Mouse (Mus musculus): ENCODE measurements around the gene 1700017B05Rik. TPM values are rescaled to one million over a fixed set of nuclear protein-coding genes. Genes with fewer than 3 reads are reported as not detected.
"Not testable (repeated sequence)": the region's sequence is repeated elsewhere in the genome, so short reads cannot be mapped to it uniquely, and the experiment has no call there.

The 1700017B05Rik gene
- polyA plus RNA-seq, 1 experiment from 2014 or later: 3.0 TPM

DNA sequence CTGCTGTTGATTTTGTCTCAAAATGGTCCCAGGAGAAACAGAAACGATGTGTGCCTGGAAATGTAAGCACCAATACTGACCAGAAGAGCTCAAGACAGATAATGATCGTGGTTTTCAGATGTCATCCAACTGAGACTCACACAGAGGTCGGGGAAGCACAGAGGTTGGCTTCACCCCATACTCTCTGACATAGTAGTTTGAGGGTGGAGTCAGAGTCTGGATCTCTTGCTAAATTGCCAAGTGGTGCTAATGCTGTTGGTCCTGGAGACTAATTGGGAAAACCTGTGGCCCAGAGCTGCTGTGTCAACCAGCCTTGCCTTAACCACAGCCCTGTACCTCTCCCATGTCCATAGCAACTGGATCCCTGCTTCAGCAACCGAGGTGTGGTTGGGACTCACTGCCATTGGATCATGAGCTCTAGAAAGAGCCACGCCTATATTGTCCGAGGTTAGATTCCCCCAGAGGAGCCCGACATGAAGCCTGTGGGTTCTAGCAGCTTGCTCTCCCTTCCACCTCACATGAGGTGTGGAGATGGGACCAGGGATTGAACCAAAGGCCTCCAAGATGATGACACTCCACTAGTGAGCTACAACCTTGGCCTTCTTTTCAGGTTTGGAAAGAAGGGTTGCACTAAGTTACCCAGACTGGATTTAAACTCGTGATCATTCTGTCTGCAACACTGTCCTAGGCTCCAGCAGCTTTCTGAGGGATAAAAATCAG is 30.7 kb downstream of the 1700017B05Rik start:
- Histone ChIP-seq H3K4me2 (ENCODE audit: low read depth, low read length) (no peak overlapping the region), H3K27ac (ENCODE audit: low read depth, low read length) (no peak overlapping the region), H3K4me1 (ENCODE audit: control insufficient read depth, insufficient read depth, low read length) (no peaks in the 10 kb centered on the region), H3K9me3 (ENCODE audit: control insufficient read depth, low read length) (no peaks in the 10 kb centered on the region), H3K36me3 (ENCODE audit: control insufficient read depth, insufficient read depth, low read length) (no peaks in the 10 kb centered on the region), H3K9ac (replicated peaks; ENCODE audit: low read depth, low read length) (no peak overlapping the region), H3K27me3 (ENCODE audit: control insufficient read depth, insufficient read depth, low read length) (no peaks in the 10 kb centered on the region), H3K4me3 (ENCODE audit: low read depth, low read length) (no peak overlapping the region)
- ATAC-seq (ENCODE audit: low read depth): no peak
- 79% methylated on average over 8 of the region's 8 CpGs for WGBS

DNA sequence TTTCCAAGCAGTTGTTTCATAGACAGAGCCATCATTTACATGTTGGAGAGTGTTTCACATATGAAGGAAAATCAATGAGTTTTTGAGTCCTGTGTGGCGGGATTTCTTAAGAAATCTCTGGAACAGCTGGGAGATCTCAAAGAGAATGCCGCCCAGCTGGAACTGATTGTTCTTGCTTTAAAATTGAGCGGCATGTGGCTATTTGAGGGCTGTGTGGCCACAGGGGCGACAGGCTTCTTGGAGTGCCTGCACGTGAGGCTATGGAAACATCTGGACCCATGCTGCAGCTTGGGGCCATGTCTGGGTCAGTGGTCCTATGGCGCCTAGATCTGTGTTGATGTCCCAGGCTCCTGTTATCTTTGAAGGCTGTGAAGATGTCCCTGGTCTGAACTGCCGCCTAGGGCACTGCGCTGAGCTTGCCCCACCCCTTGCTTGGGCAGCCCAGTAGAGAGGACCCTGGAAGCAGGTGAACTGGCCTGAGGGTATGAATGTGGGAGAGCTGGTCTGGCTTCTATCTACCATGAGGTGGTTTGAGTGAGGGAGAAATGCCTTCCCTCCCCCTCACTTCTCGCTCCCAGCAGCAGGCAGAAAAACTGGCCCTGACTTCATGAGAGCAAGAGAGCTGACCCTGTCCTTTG is 32.1 kb downstream of the 1700017B05Rik start:
- Histone ChIP-seq H3K27me3 (ENCODE audit: control insufficient read depth, insufficient read depth, low read length) (no peaks in the 10 kb centered on the region), H3K27ac (ENCODE audit: low read depth, low read length) (no peak overlapping the region), H3K9me3 (ENCODE audit: control insufficient read depth, low read length) (no peaks in the 10 kb centered on the region), H3K4me2 (ENCODE audit: low read depth, low read length) (no peak overlapping the region), H3K36me3 (ENCODE audit: control insufficient read depth, insufficient read depth, low read length) (no peaks in the 10 kb centered on the region), H3K9ac (replicated peaks; ENCODE audit: low read depth, low read length) (no peak overlapping the region), H3K4me3 (ENCODE audit: low read depth, low read length) (no peak overlapping the region), H3K4me1 (ENCODE audit: control insufficient read depth, insufficient read depth, low read length) (no peaks in the 10 kb centered on the region)
- ATAC-seq (ENCODE audit: low read depth): no peak
- WGBS: 73% methylated on average over 9 of the region's 9 CpGs

DNA sequence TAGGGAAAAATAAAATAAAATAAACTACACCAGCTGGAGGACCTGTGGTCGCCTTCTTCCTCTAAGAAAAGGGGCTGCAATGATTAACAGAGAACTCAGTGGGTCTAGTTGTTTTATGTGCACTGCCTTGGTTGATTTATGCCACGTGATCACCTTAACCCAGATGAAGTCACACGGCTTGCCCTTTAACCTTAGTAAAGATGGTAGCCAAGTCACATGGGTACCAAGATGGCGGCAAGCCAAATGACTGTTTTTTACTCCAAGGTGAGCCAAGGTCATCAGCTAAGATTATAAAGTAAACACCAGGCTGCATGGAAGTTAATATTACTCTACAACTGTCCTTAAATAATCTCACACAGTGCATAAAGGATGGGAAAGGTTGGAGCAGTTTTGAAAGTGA is 32.7 kb downstream of the 1700017B05Rik start:
- Histone ChIP-seq H3K4me1 (ENCODE audit: control insufficient read depth, insufficient read depth, low read length) (no peaks in the 10 kb centered on the region), H3K36me3 (ENCODE audit: control insufficient read depth, insufficient read depth, low read length) (no peaks in the 10 kb centered on the region), H3K27me3 (ENCODE audit: control insufficient read depth, insufficient read depth, low read length) (no peaks in the 10 kb centered on the region), H3K9me3 (ENCODE audit: control insufficient read depth, low read length) (no peaks in the 10 kb centered on the region), H3K4me2 (ENCODE audit: low read depth, low read length) (no peak overlapping the region), H3K4me3 (ENCODE audit: low read depth, low read length) (no peak overlapping the region), H3K9ac (replicated peaks; ENCODE audit: low read depth, low read length) (no peak overlapping the region), H3K27ac (ENCODE audit: low read depth, low read length) (no peak overlapping the region)
- no peak for ATAC-seq (ENCODE audit: low read depth)
- WGBS: 78% methylated on average over 4 of the region's 4 CpGs

DNA sequence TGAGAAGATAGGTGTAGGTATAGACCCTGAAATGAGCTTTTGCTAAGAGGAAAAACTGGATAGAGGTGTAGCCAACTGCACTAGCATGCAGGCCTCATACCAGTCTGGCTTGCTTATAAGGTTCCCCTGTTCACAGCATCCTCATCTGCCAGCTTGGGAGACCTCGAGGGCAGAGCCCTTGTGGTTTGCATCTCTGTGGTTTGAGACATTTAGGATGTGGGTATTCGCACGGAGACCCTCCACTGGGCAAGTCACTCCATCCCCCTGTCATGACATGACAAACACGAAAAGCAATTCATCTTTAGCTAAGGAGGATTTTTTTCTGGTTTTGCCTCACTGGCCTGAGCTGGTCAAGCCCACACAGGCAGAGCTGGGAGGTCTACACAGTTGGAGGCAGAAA is 34.2 kb downstream of the 1700017B05Rik start:
- no peaks in the 10 kb centered on the region for H3K9me3 ChIP-seq (ENCODE audit: control insufficient read depth, low read length)
- H3K4me1 ChIP-seq (ENCODE audit: control insufficient read depth, insufficient read depth, low read length): no peaks in the 10 kb centered on the region
- H3K4me3 ChIP-seq (ENCODE audit: low read depth, low read length): no peak overlapping the region
- H3K4me2 ChIP-seq (ENCODE audit: low read depth, low read length): no peak overlapping the region
- WGBS: 82% methylated on average over 4 of the region's 4 CpGs
- ATAC-seq (ENCODE audit: low read depth): no peak
- no peaks in the 10 kb centered on the region for H3K36me3 ChIP-seq (ENCODE audit: control insufficient read depth, insufficient read depth, low read length)
- no peak overlapping the region for H3K27ac ChIP-seq (ENCODE audit: low read depth, low read length)
- H3K9ac ChIP-seq (replicated peaks; ENCODE audit: low read depth, low read length): no peak overlapping the region
- no peaks in the 10 kb centered on the region for H3K27me3 ChIP-seq (ENCODE audit: control insufficient read depth, insufficient read depth, low read length)

DNA sequence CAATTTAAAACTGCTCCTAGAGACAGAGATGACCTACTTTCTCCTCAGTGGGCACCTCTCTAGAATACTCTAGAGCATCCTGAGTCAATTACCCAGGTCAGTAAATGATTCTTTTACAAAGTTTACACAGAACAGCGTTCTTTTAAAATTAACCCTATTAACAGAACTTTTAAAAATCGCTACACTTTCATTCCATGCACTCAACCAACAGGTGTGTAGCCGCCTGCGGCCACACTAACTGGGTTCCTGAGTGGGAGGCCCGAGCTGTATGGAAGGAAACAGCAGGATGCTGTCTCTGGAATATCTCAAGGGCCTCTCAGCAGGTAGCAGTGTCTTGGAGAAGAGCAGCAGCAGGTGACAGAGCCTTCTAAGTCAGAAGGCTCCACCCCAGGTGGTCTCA is 35.2 kb downstream of the 1700017B05Rik start:
- no peak for ATAC-seq (ENCODE audit: low read depth)
- no peak overlapping the region for H3K4me2 ChIP-seq (ENCODE audit: low read depth, low read length)
- WGBS: 68% methylated on average over 5 of the region's 5 CpGs
- no peak overlapping the region for H3K4me3 ChIP-seq (ENCODE audit: low read depth, low read length)
- H3K9me3 ChIP-seq (ENCODE audit: control insufficient read depth, low read length): no peaks in the 10 kb centered on the region
- no peak overlapping the region for H3K9ac ChIP-seq (replicated peaks; ENCODE audit: low read depth, low read length)
- no peak overlapping the region for H3K27ac ChIP-seq (ENCODE audit: low read depth, low read length)
- H3K27me3 ChIP-seq (ENCODE audit: control insufficient read depth, insufficient read depth, low read length): no peaks in the 10 kb centered on the region
- no peaks in the 10 kb centered on the region for H3K4me1 ChIP-seq (ENCODE audit: control insufficient read depth, insufficient read depth, low read length)
- no peaks in the 10 kb centered on the region for H3K36me3 ChIP-seq (ENCODE audit: control insufficient read depth, insufficient read depth, low read length)

DNA sequence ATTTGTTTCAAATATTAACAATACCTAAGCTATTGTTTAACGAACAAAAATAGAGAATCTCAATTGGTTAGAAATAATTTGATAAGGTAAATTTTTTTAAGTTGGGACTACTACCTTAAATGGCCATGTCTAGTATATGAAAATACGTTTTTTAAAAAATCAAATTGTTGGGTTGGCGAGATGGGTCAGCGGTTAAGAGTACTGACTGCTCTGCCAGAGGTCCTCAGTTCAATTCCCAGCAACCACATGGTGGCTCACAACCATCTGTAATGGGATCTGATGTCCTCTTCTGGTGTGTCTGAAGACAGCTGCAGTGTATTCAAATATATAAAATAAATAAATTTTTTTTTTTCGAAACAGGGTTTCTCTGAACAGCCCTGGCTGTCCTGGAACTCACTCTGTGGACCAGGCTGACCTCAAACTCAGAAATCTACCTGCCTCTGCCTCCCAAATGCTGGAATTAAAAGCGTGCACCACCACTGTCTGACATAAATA is 35.7 kb downstream of the 1700017B05Rik start:
- 87% methylated on average over 6 of the region's 6 CpGs for WGBS
- not testable (repeated sequence) for H3K9me3 ChIP-seq (ENCODE audit: control insufficient read depth, low read length); H3K4me1 ChIP-seq (ENCODE audit: control insufficient read depth, insufficient read depth, low read length); ATAC-seq (ENCODE audit: low read depth); H3K9ac ChIP-seq (replicated peaks; ENCODE audit: low read depth, low read length); H3K36me3 ChIP-seq (ENCODE audit: control insufficient read depth, insufficient read depth, low read length); H3K4me2 ChIP-seq (ENCODE audit: low read depth, low read length); H3K27me3 ChIP-seq (ENCODE audit: control insufficient read depth, insufficient read depth, low read length); H3K27ac ChIP-seq (ENCODE audit: low read depth, low read length); H3K4me3 ChIP-seq (ENCODE audit: low read depth, low read length)

DNA sequence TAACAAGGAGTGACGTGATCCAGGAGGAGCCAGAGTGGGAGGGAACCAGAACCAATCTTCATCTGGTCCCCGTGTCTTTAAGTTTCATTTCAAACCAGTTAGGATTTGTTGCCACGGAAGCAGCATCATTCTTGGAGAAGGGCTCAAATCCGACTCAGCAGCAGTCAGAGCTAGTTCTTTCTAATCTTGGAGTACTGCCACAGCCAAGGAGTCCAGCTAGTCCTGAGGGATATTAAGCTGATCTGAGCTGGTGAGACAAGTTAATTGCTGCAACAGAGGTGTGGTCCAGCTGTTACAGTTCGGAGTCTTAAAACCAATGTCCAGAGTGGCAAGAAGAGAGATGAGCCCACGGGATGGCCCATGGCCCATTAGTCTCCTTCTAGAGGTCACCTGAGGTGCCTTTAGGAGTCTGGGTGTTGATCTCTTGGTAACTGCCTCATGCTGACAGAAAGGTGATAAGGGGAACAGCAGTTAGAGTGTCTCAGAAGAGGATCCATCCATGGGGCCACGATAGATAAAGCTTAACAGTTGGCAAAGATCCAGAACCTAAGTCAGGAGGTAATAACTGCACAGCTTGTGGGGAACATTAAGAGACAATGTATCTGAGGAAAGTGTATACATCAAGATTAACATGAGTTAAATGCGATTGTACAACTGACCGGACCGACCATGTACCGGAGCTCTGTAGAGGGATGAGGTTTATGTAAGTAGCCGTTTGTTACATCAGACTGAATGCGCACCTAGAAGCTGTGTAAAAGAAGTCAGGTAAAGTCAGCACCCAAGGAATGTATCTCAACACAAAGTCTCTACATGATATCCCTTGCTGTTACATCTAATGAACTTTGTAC is 36.4 kb downstream of the 1700017B05Rik start:
- Histone ChIP-seq H3K36me3 (ENCODE audit: control insufficient read depth, insufficient read depth, low read length) (no peaks in the 10 kb centered on the region), H3K27me3 (ENCODE audit: control insufficient read depth, insufficient read depth, low read length) (no peaks in the 10 kb centered on the region), H3K4me2 (ENCODE audit: low read depth, low read length) (no peak overlapping the region), H3K4me1 (ENCODE audit: control insufficient read depth, insufficient read depth, low read length) (no peaks in the 10 kb centered on the region), H3K9ac (replicated peaks; ENCODE audit: low read depth, low read length) (no peak overlapping the region), H3K27ac (ENCODE audit: low read depth, low read length) (no peak overlapping the region), H3K4me3 (ENCODE audit: low read depth, low read length) (no peak overlapping the region), H3K9me3 (ENCODE audit: control insufficient read depth, low read length) (no peaks in the 10 kb centered on the region)
- 88% methylated on average over 13 of the region's 13 CpGs for WGBS
- no peak for ATAC-seq (ENCODE audit: low read depth)

DNA sequence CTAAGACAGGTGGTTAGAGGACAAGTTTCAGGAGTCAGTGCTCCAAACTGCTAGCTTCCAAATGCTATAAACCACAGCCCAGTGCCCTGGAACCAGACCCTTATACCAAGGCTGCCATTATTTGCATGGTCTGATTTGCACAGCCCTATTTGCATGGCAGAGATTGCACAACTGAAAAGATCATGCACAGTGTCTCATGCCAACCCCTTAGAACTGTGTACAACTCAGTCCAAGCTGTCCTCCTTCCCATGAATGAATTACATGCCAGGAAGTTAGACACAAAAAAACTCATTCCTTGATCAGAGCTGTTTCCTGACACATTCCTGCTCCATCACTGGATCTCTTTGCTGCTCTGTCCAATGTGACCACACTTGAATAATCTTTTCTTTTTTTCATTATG is 39.1 kb downstream of the 1700017B05Rik start:
- Histone ChIP-seq H3K4me1 (ENCODE audit: control insufficient read depth, insufficient read depth, low read length) (no peaks in the 10 kb centered on the region), H3K9me3 (ENCODE audit: control insufficient read depth, low read length) (no peaks in the 10 kb centered on the region), H3K9ac (replicated peaks; ENCODE audit: low read depth, low read length) (no peak overlapping the region), H3K4me3 (ENCODE audit: low read depth, low read length) (no peak overlapping the region), H3K4me2 (ENCODE audit: low read depth, low read length) (no peak overlapping the region), H3K27me3 (ENCODE audit: control insufficient read depth, insufficient read depth, low read length) (no peaks in the 10 kb centered on the region), H3K27ac (ENCODE audit: low read depth, low read length) (no peak overlapping the region), H3K36me3 (ENCODE audit: control insufficient read depth, insufficient read depth, low read length) (no peaks in the 10 kb centered on the region)
- no peak for ATAC-seq (ENCODE audit: low read depth)

DNA sequence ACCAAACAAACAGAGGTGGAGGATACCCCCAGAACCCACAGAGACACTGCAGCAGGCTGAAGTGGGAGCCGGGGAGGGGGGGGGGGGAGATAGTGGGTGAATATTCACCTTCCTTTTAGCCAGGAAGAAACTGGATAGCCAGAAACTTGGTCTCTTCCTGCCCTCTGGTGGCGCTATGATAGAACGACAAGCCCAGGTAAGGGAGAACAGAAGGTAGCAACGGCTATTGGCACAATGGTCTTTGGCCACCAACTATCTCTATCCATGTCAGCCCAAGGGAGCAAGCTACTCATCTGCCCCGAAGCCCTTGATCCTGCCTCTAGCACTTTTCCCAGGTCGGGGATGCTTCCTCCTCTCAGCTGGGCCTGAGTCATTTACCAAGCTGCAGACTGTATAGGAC is 42.1 kb downstream of the 1700017B05Rik start:
- ATAC-seq (ENCODE audit: low read depth): no peak
- Histone ChIP-seq H3K4me2 (ENCODE audit: low read depth, low read length) (no peak overlapping the region), H3K9me3 (ENCODE audit: control insufficient read depth, low read length) (no peaks in the 10 kb centered on the region), H3K4me1 (ENCODE audit: control insufficient read depth, insufficient read depth, low read length) (no peaks in the 10 kb centered on the region), H3K27ac (ENCODE audit: low read depth, low read length) (no peak overlapping the region), H3K9ac (replicated peaks; ENCODE audit: low read depth, low read length) (no peak overlapping the region), H3K4me3 (ENCODE audit: low read depth, low read length) (no peak overlapping the region), H3K36me3 (ENCODE audit: control insufficient read depth, insufficient read depth, low read length) (no peaks in the 10 kb centered on the region), H3K27me3 (ENCODE audit: control insufficient read depth, insufficient read depth, low read length) (no peaks in the 10 kb centered on the region)
- WGBS: 19% methylated on average over 6 of the region's 6 CpGs
